Mouse (Mus musculus): ENCODE data around the gene Chrm3.
"Not testable (repeated sequence)": the region's sequence is repeated elsewhere in the genome, so short reads cannot be mapped to it uniquely, and the experiment has no call there.

Chrm3 gene

GRCm38 (mm10) chr13:10360777-10361176 lies at the start of gene Chrm3:
TSS of gene Chrm3 (minus strand) at chr13:10360847.
- DNase-seq (ENCODE audit: low spot score) = peak; percentile 11

GRCm38 (mm10) chr13:10394364-10394763 lies 33.7 kb upstream of the Chrm3 start:
- DNase-seq (ENCODE audit: low spot score) = no peak

GRCm38 (mm10) chr13:10375487-10375886 lies 14.8 kb upstream of the Chrm3 start:
- not testable (repeated sequence) for DNase-seq (ENCODE audit: low spot score)

GRCm38 (mm10) chr13:10360199-10360694 lies 400 bp downstream of the Chrm3 start:
- DNase-seq (ENCODE audit: low spot score) = peak; percentile 9

GRCm38 (mm10) chr13:10359516-10360198 lies 990 bp downstream of the Chrm3 start:
- no peak for DNase-seq (ENCODE audit: low spot score)

GRCm38 (mm10) chr13:10355796-10356195 lies 4.9 kb downstream of the Chrm3 start:
- DNase-seq (ENCODE audit: low spot score) = no peak

GRCm38 (mm10) chr13:10354885-10355575 lies 5.6 kb downstream of the Chrm3 start:
- DNase-seq (ENCODE audit: low spot score) = no peak

- DNase-seq (ENCODE audit: low spot score) = no peak
Observed at GRCm38 (mm10) chr13:10352141-10352540, 8.5 kb downstream of the Chrm3 start.

GRCm38 (mm10) chr13:10344362-10344761 lies 16.3 kb downstream of the Chrm3 start:
- no peak for DNase-seq (ENCODE audit: low spot score)

GRCm38 (mm10) chr13:10335558-10335957 lies 25.1 kb downstream of the Chrm3 start:
- no peak for DNase-seq (ENCODE audit: low spot score)

GRCm38 (mm10) chr13:10332762-10333161 lies 27.9 kb downstream of the Chrm3 start:
- DNase-seq (ENCODE audit: low spot score) = no peak

- DNase-seq (ENCODE audit: low spot score) = no peak
Observed at GRCm38 (mm10) chr13:10309811-10310210, 50.8 kb downstream of the Chrm3 start.

- no peak for DNase-seq (ENCODE audit: low spot score)
Observed at GRCm38 (mm10) chr13:10295160-10295559, 65.5 kb downstream of the Chrm3 start.

- DNase-seq (ENCODE audit: low spot score) = no peak
Observed at GRCm38 (mm10) chr13:10284331-10284730, 76.3 kb downstream of the Chrm3 start.

- DNase-seq (ENCODE audit: low spot score) = no peak
Observed at GRCm38 (mm10) chr13:10274907-10275306, 85.7 kb downstream of the Chrm3 start.

- no peak for DNase-seq (ENCODE audit: low spot score)
Observed at GRCm38 (mm10) chr13:10263784-10264183, 96.9 kb downstream of the Chrm3 start.

GRCm38 (mm10) chr13:10253049-10253448 lies 107.6 kb downstream of the Chrm3 start:
- DNase-seq (ENCODE audit: low spot score) = no peak

GRCm38 (mm10) chr13:10251499-10252179 lies 109.0 kb downstream of the Chrm3 start:
- no peak for DNase-seq (ENCODE audit: low spot score)

- peak; percentile 21 for DNase-seq (ENCODE audit: low spot score)
Observed at GRCm38 (mm10) chr13:10244243-10244998, 116.2 kb downstream of the Chrm3 start.

- DNase-seq (ENCODE audit: low spot score) = no peak
Observed at GRCm38 (mm10) chr13:10240238-10240637, 120.4 kb downstream of the Chrm3 start.

GRCm38 (mm10) chr13:10239825-10240224 lies 120.8 kb downstream of the Chrm3 start:
- DNase-seq (ENCODE audit: low spot score) = no peak

- DNase-seq (ENCODE audit: low spot score) = no peak
Observed at GRCm38 (mm10) chr13:10237616-10238015, 123.0 kb downstream of the Chrm3 start.

Measured in testis, postnatal 14 days (tissue).